Mouse (Mus musculus): ENCODE results near the gene Gpc2. TPM values are rescaled to one million over a fixed set of nuclear protein-coding genes. Genes with fewer than 3 reads are reported as not detected.

The Gpc2 gene
- total and polyA plus RNA-seq, 3 experiments = 0.04 TPM; not detected in 2

GRCm38 (mm10) chr5:138277994-138278393, 1.8 kb downstream of the Gpc2 start:
- TF ChIP-seq ETS1 (IDR thresholded peaks at IDR 0.05; ENCODE audit: low read depth, low read length) (no peak), NRF1 (IDR thresholded peaks at IDR 0.05; ENCODE audit: insufficient read depth, low read depth, low read length, poor library complexity, severe bottlenecking) (no peak), MYB (IDR thresholded peaks at IDR 0.05; ENCODE audit: low read depth, low read length) (no peak), ZMIZ1 (IDR thresholded peaks at IDR 0.05; ENCODE audit: low read depth, low read length) (no peak), MXI1 (IDR thresholded peaks at IDR 0.05; ENCODE audit: low read depth, low read length) (no peak), RCOR1 (IDR thresholded peaks at IDR 0.05; ENCODE audit: low read depth, low read length) (no peak), JUND (IDR thresholded peaks at IDR 0.05; ENCODE audit: low read depth, low read length) (no peak), USF1 (IDR thresholded peaks at IDR 0.05; ENCODE audit: low read depth, low read length) (no peak)
- no peak overlapping the region for H3K4me3 ChIP-seq (ENCODE audit: control insufficient read depth in 1 of 2, insufficient read depth in 1 of 2, low read depth in 2 of 2, low read length in 2 of 2)
- no peaks in the 10 kb centered on the region for H3K36me3 ChIP-seq (ENCODE audit: control insufficient read depth in 1 of 2, insufficient read depth in 2 of 2, low read length in 2 of 2)
- no peak overlapping the region for H3K27ac ChIP-seq (ENCODE audit: control insufficient read depth, low read depth, low read length)
- H3K79me2 ChIP-seq (ENCODE audit: control insufficient read depth, insufficient read depth, low read length, poor library complexity) = no peaks in the 10 kb centered on the region
- no peak for DNase-seq (ENCODE audit: low read depth, low spot score)
- no peaks in the 10 kb centered on the region for H3K4me1 ChIP-seq (ENCODE audit: control insufficient read depth in 1 of 2, insufficient read depth in 2 of 2, low read length in 2 of 2)
- no peaks in the 10 kb centered on the region for H3K9me3 ChIP-seq (replicated peaks; ENCODE audit: insufficient read depth, low read length)
- H3K9ac ChIP-seq (ENCODE audit: control insufficient read depth, low read depth, low read length, poor library complexity, severe bottlenecking) = no peak overlapping the region
- no peaks in the 10 kb centered on the region; a peak in 1 of 4 replicates for H3K27me3 ChIP-seq (ENCODE audit: control insufficient read depth in 1 of 2, insufficient read depth in 2 of 2, low read length in 2 of 2)

GRCm38 (mm10) chr5:138275216-138276050, 4.4 kb downstream of the Gpc2 start:
- no peaks in the 10 kb centered on the region for H3K79me2 ChIP-seq (ENCODE audit: control insufficient read depth, insufficient read depth, low read length, poor library complexity)
- no peak for DNase-seq (ENCODE audit: low read depth, low spot score)
- TF ChIP-seq MAFK (IDR thresholded peaks at IDR 0.05; ENCODE audit: borderline replicate concordance, low read depth, low read length) = no peak
- no peaks in the 10 kb centered on the region; a peak in 2 of 4 replicates for H3K27me3 ChIP-seq (ENCODE audit: control insufficient read depth in 1 of 2, insufficient read depth in 2 of 2, low read length in 2 of 2)
- no peaks in the 10 kb centered on the region for H3K4me1 ChIP-seq (ENCODE audit: control insufficient read depth in 1 of 2, insufficient read depth in 2 of 2, low read length in 2 of 2)
- H3K9me3 ChIP-seq (replicated peaks; ENCODE audit: insufficient read depth, low read length) = no peaks in the 10 kb centered on the region
- H3K4me3 ChIP-seq (ENCODE audit: control insufficient read depth in 1 of 2, insufficient read depth in 1 of 2, low read depth in 2 of 2, low read length in 2 of 2) = no peak overlapping the region
- H3K27ac ChIP-seq (ENCODE audit: control insufficient read depth, low read depth, low read length) = no peak overlapping the region
- no peaks in the 10 kb centered on the region for H3K36me3 ChIP-seq (ENCODE audit: control insufficient read depth in 1 of 2, insufficient read depth in 2 of 2, low read length in 2 of 2)
- H3K9ac ChIP-seq (ENCODE audit: control insufficient read depth, low read depth, low read length, poor library complexity, severe bottlenecking) = no peak overlapping the region

- TF ChIP-seq RAD21 (IDR thresholded peaks at IDR 0.05; ENCODE audit: low read depth, low read length) (no peak), MAFK (IDR thresholded peaks at IDR 0.05; ENCODE audit: borderline replicate concordance, low read depth, low read length) (no peak), USF1 (IDR thresholded peaks at IDR 0.05; ENCODE audit: low read depth, low read length) (no peak), CHD1 (IDR thresholded peaks at IDR 0.05; ENCODE audit: low read depth, low read length) (no peak), MYB (IDR thresholded peaks at IDR 0.05; ENCODE audit: low read depth, low read length) (no peak), EP300 (IDR thresholded peaks at IDR 0.05; ENCODE audit: low read depth in 1 of 2, low read length in 2 of 2) (no peak), GATA1 (IDR thresholded peaks at IDR 0.05; ENCODE audit: low read depth, low read length) (no peak), ETS1 (IDR thresholded peaks at IDR 0.05; ENCODE audit: low read depth, low read length) (no peak), ZMIZ1 (IDR thresholded peaks at IDR 0.05; ENCODE audit: low read depth, low read length) (no peak), MXI1 (IDR thresholded peaks at IDR 0.05; ENCODE audit: low read depth, low read length) (no peak), ZKSCAN1 (IDR thresholded peaks at IDR 0.05; ENCODE audit: low read depth, low read length) (no peak), POLR2AphosphoS2 (IDR thresholded peaks at IDR 0.05; ENCODE audit: low read length) (no peak), GABPA (IDR thresholded peaks at IDR 0.05; ENCODE audit: low read depth, low read length) (no peak), CTCF (IDR thresholded peaks at IDR 0.05 in 2 of 3, conservative IDR thresholded peaks at IDR 0.05 in 1 of 3; ENCODE audit: control insufficient read depth in 1 of 3, insufficient read depth in 1 of 3, low read depth in 2 of 3, low read length in 3 of 3, poor library complexity in 1 of 3, severe bottlenecking in 1 of 3) (no peak), CHD2 (IDR thresholded peaks at IDR 0.05; ENCODE audit: low read length) (no peak), NRF1 (IDR thresholded peaks at IDR 0.05; ENCODE audit: insufficient read depth, low read depth, low read length, poor library complexity, severe bottlenecking) (no peak), MEF2A (IDR thresholded peaks at IDR 0.05; ENCODE audit: extremely low read depth, insufficient replicate concordance, low read depth, low read length, poor library complexity, severe bottlenecking) (no peak)
- Histone ChIP-seq H3K36me3 (ENCODE audit: control insufficient read depth in 1 of 2, insufficient read depth in 2 of 2, low read length in 2 of 2) (no peaks in the 10 kb centered on the region), H3K9ac (ENCODE audit: control insufficient read depth, low read depth, low read length, poor library complexity, severe bottlenecking) (no peak overlapping the region), H3K79me2 (ENCODE audit: control insufficient read depth, insufficient read depth, low read length, poor library complexity) (no peaks in the 10 kb centered on the region), H3K27me3 (ENCODE audit: control insufficient read depth in 1 of 2, insufficient read depth in 2 of 2, low read length in 2 of 2) (no peaks in the 10 kb centered on the region; a peak in 2 of 4 replicates), H3K9me3 (replicated peaks; ENCODE audit: insufficient read depth, low read length) (no peaks in the 10 kb centered on the region), H3K4me1 (ENCODE audit: control insufficient read depth in 1 of 2, insufficient read depth in 2 of 2, low read length in 2 of 2) (no peaks in the 10 kb centered on the region), H3K27ac (ENCODE audit: control insufficient read depth, low read depth, low read length) (no peak overlapping the region), H3K4me3 (ENCODE audit: control insufficient read depth in 1 of 2, insufficient read depth in 1 of 2, low read depth in 2 of 2, low read length in 2 of 2) (no peak overlapping the region)
- DNase-seq (ENCODE audit: low read depth, low spot score) = no peak
Measured at GRCm38 (mm10) chr5:138274186-138274585, 5.6 kb downstream of the Gpc2 start.
